In the genomic region with DNA sequence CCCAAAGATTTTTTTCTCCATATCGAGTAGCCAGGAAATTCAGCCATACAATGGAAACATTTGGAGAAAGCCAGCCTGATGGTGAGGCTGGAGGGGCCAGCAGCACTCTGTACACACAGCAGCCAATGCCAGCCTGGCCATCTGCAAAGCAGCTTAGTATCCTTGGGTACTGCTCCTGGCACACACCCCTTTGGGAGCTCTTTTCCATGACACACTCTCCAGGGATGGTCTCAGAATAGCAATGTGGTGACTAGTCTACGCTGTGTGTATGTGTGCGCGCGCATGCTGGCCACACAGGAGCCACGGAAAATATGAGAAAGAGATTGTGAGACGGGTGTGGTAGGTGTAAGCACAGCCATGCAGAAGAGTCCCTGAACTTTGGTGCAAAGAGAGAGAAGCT, we compare ENCODE assay signal across 10 mouse cellular contexts.
DNase-seq lines count a peak whose midpoint lies in the region; ATAC-seq and TF ChIP-seq lines count a peak whose summit lies in the region.
"Had no signal": no experiment of that assay in that cellular context is flagged by ENCODE, and none has a peak within 500 bp of the region (broad histone marks: within the 10 kb centered on the region; RNA-seq: fewer than 3 reads in every experiment).

No protein-coding gene starts in this region.

- H3K79me2 ChIP-seq in CH12.LX (replicated peaks; ENCODE audit: control insufficient read depth, extremely low read depth, insufficient read depth, poor library complexity, severe bottlenecking), result no peaks in the 10 kb centered on the region

- dilution Hi-C loops in CH12.LX (cut with MboI; ENCODE audit: extremely low pct_ligation_motif_present, extremely low pct_unique_long_range_greater_than_20kb, low sequenced_read_pairs), result no loop called here

- in situ Hi-C loops in CH12.LX (cut with MboI; ENCODE audit: low pct_ligation_motif_present, low pct_unique_long_range_greater_than_20kb, low sequenced_read_pairs), result no loop called here

- TF ChIP-seq POLR2A in CH12.LX (IDR thresholded peaks at IDR 0.05; ENCODE audit: low read depth, low read length), result no peak
- TF ChIP-seq POLR2A in limb, embryonic 14.5 days (IDR thresholded peaks at IDR 0.05; ENCODE audit: borderline replicate concordance, extremely low read depth, insufficient read depth, insufficient read length), result no peak

- H3K36me3 ChIP-seq in heart, embryonic 11.5 days (ENCODE audit: control insufficient read depth, insufficient read depth, low read length), result no peaks in the 10 kb centered on the region
- no peaks in the 10 kb centered on the region for H3K36me3 ChIP-seq in CH12.LX (replicated peaks in 1 of 2; ENCODE audit: control insufficient read depth in 1 of 2, insufficient read depth in 1 of 2, low read length in 1 of 2)
- no peaks in the 10 kb centered on the region for H3K36me3 ChIP-seq in embryonic facial prominence, embryonic 11.5 days (replicated peaks; ENCODE audit: control insufficient read depth, insufficient read depth, low read depth, low read length)
- no peaks in the 10 kb centered on the region for H3K36me3 ChIP-seq in limb, embryonic 14.5 days (ENCODE audit: control insufficient read depth, insufficient read depth, low read length)
- H3K36me3 ChIP-seq: embryonic facial prominence, embryonic 13.5 days had no signal

- ATAC-seq in heart, embryonic 11.5 days (replicated peaks; ENCODE audit: insufficient number of reproducible peaks, low FRiP score, low TSS enrichment), result no peak
- ATAC-seq in embryonic facial prominence, embryonic 11.5 days (replicated peaks; ENCODE audit: insufficient number of reproducible peaks, low FRiP score, low TSS enrichment, low read depth), result 0 out of 2 replicates have a peak, but pooled peaks have one; percentile 48
- ATAC-seq in limb, embryonic 14.5 days (ENCODE audit: low FRiP score, low read depth), result peak; percentile 50

- no peak overlapping the region for H3K9ac ChIP-seq in heart, embryonic 11.5 days (ENCODE audit: low read depth, low read length)
- H3K9ac ChIP-seq in CH12.LX (ENCODE audit: insufficient read depth, low read depth), result no peak overlapping the region
- H3K9ac ChIP-seq in embryonic facial prominence, embryonic 11.5 days (replicated peaks; ENCODE audit: low read length), result no peak overlapping the region
- H3K9ac ChIP-seq in limb, embryonic 14.5 days (ENCODE audit: low read depth, low read length, severe bottlenecking), result no peak overlapping the region
- H3K9ac ChIP-seq: embryonic facial prominence, embryonic 13.5 days had no signal

- H3K4me1 ChIP-seq in heart, embryonic 11.5 days (ENCODE audit: control insufficient read depth, insufficient read depth, low read length), result 0 out of 2 replicates have a peak, but pooled peaks cover 2% of the 10 kb centered on the region
- H3K4me1 ChIP-seq in CH12.LX (ENCODE audit: control insufficient read depth in 1 of 2, insufficient read depth in 2 of 2), result peaks cover 5 to 11% of the 10 kb centered on the region in 2 experiments; a peak in 2 of 4 replicates
- peaks cover 2% of the 10 kb centered on the region; the same call in 1 of the 2 replicates for H3K4me1 ChIP-seq in embryonic facial prominence, embryonic 11.5 days (ENCODE audit: control insufficient read depth, insufficient read depth, low read length)
- peaks cover 11% of the 10 kb centered on the region; the same call in 1 of the 2 replicates for H3K4me1 ChIP-seq in limb, embryonic 14.5 days (ENCODE audit: control insufficient read depth, insufficient read depth, low read length)

- H3K4me3 ChIP-seq in heart, embryonic 11.5 days (ENCODE audit: low read depth, low read length), result no peak overlapping the region
- no peak overlapping the region for H3K4me3 ChIP-seq in CH12.LX (replicated peaks in 1 of 3; ENCODE audit: low read depth in 2 of 3, low read length in 2 of 3, poor library complexity in 1 of 3)
- H3K4me3 ChIP-seq in embryonic facial prominence, embryonic 11.5 days (ENCODE audit: low read depth, low read length), result no peak overlapping the region
- no peak overlapping the region for H3K4me3 ChIP-seq in limb, embryonic 14.5 days (replicated peaks; ENCODE audit: low read length)
- H3K4me3 ChIP-seq: embryonic facial prominence, embryonic 13.5 days had no signal

- WGBS in heart, embryonic 11.5 days (ENCODE audit: insufficient replicate concordance), result 69% methylated on average over 7 of the region's 7 CpGs
- WGBS in embryonic facial prominence, embryonic 11.5 days, result 87% methylated on average over 7 of the region's 7 CpGs
- 75% methylated on average over 7 of the region's 7 CpGs for WGBS in limb, embryonic 14.5 days

- no peaks in the 10 kb centered on the region for H3K9me3 ChIP-seq in heart, embryonic 11.5 days (replicated peaks; ENCODE audit: control insufficient read depth, low read length)
- H3K9me3 ChIP-seq in CH12.LX (replicated peaks; ENCODE audit: low read length), result no peaks in the 10 kb centered on the region
- H3K9me3 ChIP-seq in embryonic facial prominence, embryonic 11.5 days (replicated peaks; ENCODE audit: control insufficient read depth, low read length), result no peaks in the 10 kb centered on the region
- H3K9me3 ChIP-seq in limb, embryonic 14.5 days (ENCODE audit: control insufficient read depth, low read length), result no peaks in the 10 kb centered on the region
- H3K9me3 ChIP-seq: embryonic facial prominence, embryonic 13.5 days had no signal

- no peaks in the 10 kb centered on the region for H3K27me3 ChIP-seq in heart, embryonic 11.5 days (ENCODE audit: control insufficient read depth, insufficient read depth, low read length)
- H3K27me3 ChIP-seq in CH12.LX (replicated peaks), result no peaks in the 10 kb centered on the region
- no peaks in the 10 kb centered on the region for H3K27me3 ChIP-seq in embryonic facial prominence, embryonic 11.5 days (ENCODE audit: control insufficient read depth, insufficient read depth, low read length)
- H3K27me3 ChIP-seq in limb, embryonic 14.5 days (ENCODE audit: control insufficient read depth, insufficient read depth, low read length), result no peaks in the 10 kb centered on the region
- H3K27me3 ChIP-seq: embryonic facial prominence, embryonic 13.5 days had no signal

- TF ChIP-seq RAD21 in CH12.LX (IDR thresholded peaks at IDR 0.05; ENCODE audit: low read depth, low read length), result no peak

- TF ChIP-seq EP300 in CH12.LX (IDR thresholded peaks at IDR 0.05; ENCODE audit: low read length), result no peak

- TF ChIP-seq CTCF in CH12.LX (conservative IDR thresholded peaks at IDR 0.05 in 1 of 2, IDR thresholded peaks at IDR 0.05 in 1 of 2; ENCODE audit: low read depth in 2 of 2, low read length in 2 of 2), result no peak

- H3K27ac ChIP-seq in heart, embryonic 11.5 days (ENCODE audit: low read depth, low read length), result no peak overlapping the region
- H3K27ac ChIP-seq in CH12.LX (ENCODE audit: insufficient read depth, low read depth), result no peak overlapping the region
- H3K27ac ChIP-seq in embryonic facial prominence, embryonic 11.5 days (replicated peaks; ENCODE audit: low read depth, low read length), result no peak overlapping the region
- no peak overlapping the region for H3K27ac ChIP-seq in limb, embryonic 14.5 days (replicated peaks; ENCODE audit: low read depth, low read length)
- H3K27ac ChIP-seq: embryonic facial prominence, embryonic 13.5 days had no signal

- no peak overlapping the region for H3K4me2 ChIP-seq in heart, embryonic 11.5 days
- H3K4me2 ChIP-seq in CH12.LX (ENCODE audit: insufficient read depth, low read depth, poor library complexity, severe bottlenecking), result no peak overlapping the region
- H3K4me2 ChIP-seq in embryonic facial prominence, embryonic 11.5 days (ENCODE audit: low read depth, low read length), result no peak overlapping the region; the same call in 1 of the 2 replicates
- H3K4me2 ChIP-seq in limb, embryonic 14.5 days (replicated peaks; ENCODE audit: low read depth, low read length, severe bottlenecking), result no peak overlapping the region

- peak; percentile 5 to 6 for DNase-seq in heart, postnatal 10 days
- peak; percentile 13 for DNase-seq in CH12.LX (ENCODE audit: extremely low read depth)
- no peak for DNase-seq in embryonic facial prominence, embryonic 11.5 days (ENCODE audit: low spot score)
- peak; percentile 6 for DNase-seq in limb, embryonic 14.5 days (ENCODE audit: low spot score)
- DNase-seq in embryo, embryonic 10 days (ENCODE audit: low spot score), result no peak
- no peak for DNase-seq in kidney, postnatal 4 days
- DNase-seq: retina, postnatal 1 day; thymus, adult 2 months had no signal

- intact Hi-C loops in heart, postnatal 10 days (cut with DNase I), result no loop called here

TF ChIP-seq in CH12.LX, 34 proteins besides CTCF, POLR2A, EP300 and RAD21:
- TF ChIP-seq HCFC1 (IDR thresholded peaks at IDR 0.05; ENCODE audit: low read depth, low read length) (no peak), POLR2AphosphoS2 (IDR thresholded peaks at IDR 0.05; ENCODE audit: low read depth, low read length) (no peak), MAZ (IDR thresholded peaks at IDR 0.05; ENCODE audit: low read depth, low read length) (no peak), TCF12 (IDR thresholded peaks at IDR 0.05; ENCODE audit: low read depth, low read length) (no peak), ZNF384 (IDR thresholded peaks at IDR 0.05; ENCODE audit: low read depth, low read length) (no peak)

Comparison
In these comparisons a context has a peak if more than half of its experiments do, and no peak if none do; other contexts are left out.
1. DNase-seq: peak in heart, postnatal 10 days (2 of 2), CH12.LX (single experiment) and limb, embryonic 14.5 days (single experiment); none in embryonic facial prominence, embryonic 11.5 days (single experiment), embryo, embryonic 10 days (single experiment) and kidney, postnatal 4 days (0 of 2).